Mouse (Mus musculus): ENCODE results near the gene Lonp1. TPM values are rescaled to one million over a fixed set of nuclear protein-coding genes. Genes with fewer than 3 reads are reported as not detected.

The Lonp1 gene
- polyA plus RNA-seq, 1 experiment from 2014 or later: 60.7 TPM

DNA sequence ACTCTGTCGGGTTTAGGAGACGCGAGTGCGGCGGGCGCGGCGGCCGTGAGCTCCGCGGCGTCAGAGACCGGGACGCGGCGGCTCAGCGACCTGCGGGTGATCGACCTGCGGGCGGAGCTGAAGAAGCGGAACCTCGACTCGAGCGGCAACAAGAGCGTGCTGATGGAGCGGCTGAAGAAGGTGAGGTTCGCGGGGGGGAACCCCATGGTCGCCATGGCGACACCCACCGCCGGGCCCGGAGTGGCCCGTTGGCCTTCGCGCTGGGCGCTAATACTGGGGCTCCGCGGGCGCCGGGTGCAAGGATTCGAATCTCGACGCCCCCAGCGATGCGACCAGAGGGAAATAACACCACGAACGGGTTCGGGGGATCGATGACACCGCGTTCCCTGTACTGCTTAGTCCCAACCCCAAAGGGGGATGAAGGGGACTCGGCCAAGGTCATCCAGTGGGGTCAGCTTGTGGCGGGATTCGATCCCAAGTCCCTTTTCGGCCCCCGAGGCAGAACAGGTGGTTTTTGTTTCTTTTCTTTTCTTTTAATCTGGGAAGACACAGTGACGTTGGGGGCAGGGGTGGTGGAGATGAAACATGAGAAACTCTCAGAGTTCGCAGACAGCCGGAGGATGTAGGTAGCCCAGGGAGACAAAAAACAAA, 41.4 kb downstream of the Lonp1 start:
- ATAC-seq (replicated peaks; ENCODE audit: extremely low read depth, insufficient read depth, low FRiP score): no peak
- under 1% methylated on average over 61 of the region's 61 CpGs for WGBS
- peak overlapping the region; percentile 97 for H3K9ac ChIP-seq (ENCODE audit: low read length)
- H3K4me1 ChIP-seq (ENCODE audit: control insufficient read depth, insufficient read depth, low read length): peaks cover 41% of the 10 kb centered on the region
- no peaks in the 10 kb centered on the region for H3K27me3 ChIP-seq (ENCODE audit: control insufficient read depth, insufficient read depth, low read length)
- no peaks in the 10 kb centered on the region for H3K9me3 ChIP-seq (replicated peaks; ENCODE audit: control insufficient read depth, low read length)
- peaks cover 49% of the 10 kb centered on the region for H3K36me3 ChIP-seq (ENCODE audit: control insufficient read depth, insufficient read depth)
- H3K27ac ChIP-seq (ENCODE audit: low read length): peak overlapping the region; percentile 97
- peak overlapping the region; percentile 95 for H3K4me3 ChIP-seq (ENCODE audit: low read length)
- H3K4me2 ChIP-seq (ENCODE audit: low read depth, low read length): peak overlapping the region; percentile 91

DNA sequence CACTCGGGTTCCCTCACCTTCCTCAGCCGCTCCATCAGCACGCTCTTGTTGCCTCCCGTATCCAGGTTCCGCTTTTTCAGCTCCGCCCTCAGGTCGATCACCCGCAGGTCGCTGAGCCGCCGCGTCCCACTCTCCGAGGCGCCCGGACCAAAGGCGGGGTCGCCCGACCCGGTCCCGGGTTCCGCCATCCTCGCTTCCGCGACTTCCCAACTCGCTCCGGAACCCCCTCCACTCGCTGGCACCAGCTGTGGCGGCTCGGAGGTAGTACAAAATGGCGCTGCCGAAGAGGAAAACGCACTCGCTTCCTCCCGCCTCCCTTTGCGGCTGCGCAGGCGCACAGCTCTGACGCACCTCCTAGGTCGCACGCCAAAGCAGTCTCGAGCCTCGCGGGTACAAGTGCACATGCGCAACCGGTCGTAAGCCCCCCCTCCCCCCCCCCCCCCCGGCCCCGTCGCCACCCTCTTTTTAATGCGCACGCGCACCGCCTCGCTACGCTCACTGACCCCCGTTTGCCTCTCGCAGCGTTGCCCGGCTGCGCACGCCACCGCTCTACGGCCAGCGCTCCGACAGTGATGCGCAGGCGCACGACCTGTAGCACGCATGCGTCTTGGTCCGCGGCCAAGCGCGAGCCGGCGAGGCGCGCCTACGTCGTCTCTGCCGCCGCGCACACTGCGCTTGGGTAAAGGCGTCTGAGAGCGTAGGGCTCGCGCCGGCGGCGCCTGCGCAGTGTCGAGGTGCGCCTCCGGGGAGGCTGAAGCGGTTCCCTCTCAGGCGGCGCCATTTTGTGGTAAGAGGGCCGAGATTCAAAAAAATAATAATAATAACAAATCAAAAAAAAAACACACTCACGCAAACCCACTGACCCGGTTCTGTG, 42.2 kb downstream of the Lonp1 start, which contains the start of the genes Safb2 and Safb:
Gene Safb2 (minus strand): TSS at position 329 of the 874 bp plus-strand sequence.
Gene Safb (plus strand): TSS at position 569 of the 874 bp plus-strand sequence.
- H3K36me3 ChIP-seq (ENCODE audit: control insufficient read depth, insufficient read depth): peaks cover 49% of the 10 kb centered on the region
- under 1% methylated on average over 92 of the region's 101 CpGs for WGBS
- H3K4me1 ChIP-seq (ENCODE audit: control insufficient read depth, insufficient read depth, low read length): peaks cover 41% of the 10 kb centered on the region

DNA sequence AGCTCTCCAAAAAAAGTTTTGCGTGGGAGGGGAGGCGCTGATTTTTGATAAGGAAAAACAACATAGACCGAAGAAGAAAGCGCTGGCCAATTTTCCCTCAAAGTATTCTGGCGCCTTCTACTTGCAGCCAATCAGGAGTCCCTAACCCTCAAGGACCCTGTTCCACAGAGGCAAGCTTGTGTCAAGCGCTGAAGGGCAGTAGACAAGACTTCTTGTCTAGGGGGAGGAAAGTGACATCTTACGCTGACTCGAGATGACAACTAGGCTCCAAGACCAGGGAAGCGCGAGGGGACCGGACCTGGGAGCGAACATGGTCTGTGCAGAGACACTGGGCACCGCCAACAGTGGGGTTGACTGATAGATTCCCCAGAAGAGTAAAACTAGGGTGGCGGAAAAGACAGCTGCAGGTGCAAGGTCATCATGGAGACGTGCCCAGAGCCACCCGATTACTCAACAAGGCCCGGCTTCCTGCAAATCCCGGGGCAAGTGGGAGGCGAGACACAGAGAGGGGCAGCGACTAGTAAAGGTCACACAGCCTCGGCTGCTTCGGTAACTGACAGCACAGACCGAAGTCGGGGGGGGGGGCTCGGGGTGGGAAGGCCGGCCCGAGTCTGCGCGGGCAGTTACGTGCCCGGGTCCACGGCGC, 43.0 kb downstream of the Lonp1 start:
- WGBS: under 1% methylated on average over 30 of the region's 33 CpGs

More for the DNA sequence above, 42.2 kb downstream of the Lonp1 start, which contains the start of the genes Safb2 and Safb:
- peak within 1 kb of the TSS; percentile 95 for H3K4me3 ChIP-seq (ENCODE audit: low read length)
- no peaks in the 10 kb centered on the region for H3K27me3 ChIP-seq (ENCODE audit: control insufficient read depth, insufficient read depth, low read length)
- peak within 1 kb of the TSS; percentile 98 for H3K27ac ChIP-seq (ENCODE audit: low read length)
- no peaks in the 10 kb centered on the region for H3K9me3 ChIP-seq (replicated peaks; ENCODE audit: control insufficient read depth, low read length)
- peak within 1 kb of the TSS; percentile 95 for H3K4me2 ChIP-seq (ENCODE audit: low read depth, low read length)
- H3K9ac ChIP-seq (ENCODE audit: low read length): peak within 1 kb of the TSS; percentile 98
- ATAC-seq (replicated peaks; ENCODE audit: extremely low read depth, insufficient read depth, low FRiP score): peak; percentile 94

DNA sequence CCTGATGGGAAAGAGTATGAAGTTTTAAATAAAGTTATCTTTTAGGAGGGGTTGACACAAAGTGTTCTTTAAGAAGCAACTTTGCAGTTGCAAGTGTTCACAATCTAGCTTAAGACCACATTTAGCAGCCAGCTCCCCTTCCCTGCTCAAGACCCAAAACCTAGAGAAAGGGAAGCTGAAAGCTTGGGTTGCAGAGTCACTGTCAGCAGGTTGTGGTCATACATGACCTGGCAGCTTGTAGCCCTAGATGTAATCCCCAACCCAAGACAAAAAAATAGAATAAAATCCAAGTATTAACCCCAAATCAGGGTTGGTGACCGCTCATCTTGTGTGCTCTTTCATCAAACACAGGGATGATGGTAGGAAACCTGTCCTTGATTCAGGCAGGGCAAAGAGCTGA, 43.6 kb downstream of the Lonp1 start:
- H3K27me3 ChIP-seq (ENCODE audit: control insufficient read depth, insufficient read depth, low read length): no peaks in the 10 kb centered on the region
- peak overlapping the region; percentile 95 for H3K4me2 ChIP-seq (ENCODE audit: low read depth, low read length)
- peak overlapping the region; percentile 98; the same call in 1 of the 2 replicates for H3K27ac ChIP-seq (ENCODE audit: low read length)
- peak overlapping the region; percentile 98 for H3K9ac ChIP-seq (ENCODE audit: low read length)
- 61% methylated on average over 1 of the region's 1 CpGs for WGBS
- H3K4me3 ChIP-seq (ENCODE audit: low read length): peak overlapping the region; percentile 95
- no peak for ATAC-seq (replicated peaks; ENCODE audit: extremely low read depth, insufficient read depth, low FRiP score)
- H3K9me3 ChIP-seq (replicated peaks; ENCODE audit: control insufficient read depth, low read length): no peaks in the 10 kb centered on the region
- H3K4me1 ChIP-seq (ENCODE audit: control insufficient read depth, insufficient read depth, low read length): peaks cover 40% of the 10 kb centered on the region
- H3K36me3 ChIP-seq (ENCODE audit: control insufficient read depth, insufficient read depth): peaks cover 48% of the 10 kb centered on the region

More for the DNA sequence above, 43.0 kb downstream of the Lonp1 start:
- peaks cover 41% of the 10 kb centered on the region for H3K4me1 ChIP-seq (ENCODE audit: control insufficient read depth, insufficient read depth, low read length)
- peak overlapping the region; percentile 95 for H3K4me3 ChIP-seq (ENCODE audit: low read length)
- H3K27ac ChIP-seq (ENCODE audit: low read length): peak overlapping the region; percentile 98
- H3K9ac ChIP-seq (ENCODE audit: low read length): peak overlapping the region; percentile 98
- no peaks in the 10 kb centered on the region for H3K9me3 ChIP-seq (replicated peaks; ENCODE audit: control insufficient read depth, low read length)
- peak overlapping the region; percentile 95 for H3K4me2 ChIP-seq (ENCODE audit: low read depth, low read length)
- H3K36me3 ChIP-seq (ENCODE audit: control insufficient read depth, insufficient read depth): peaks cover 47% of the 10 kb centered on the region
- ATAC-seq (replicated peaks; ENCODE audit: extremely low read depth, insufficient read depth, low FRiP score): peak; percentile 2; the same call in 1 of the 2 replicates
- H3K27me3 ChIP-seq (ENCODE audit: control insufficient read depth, insufficient read depth, low read length): no peaks in the 10 kb centered on the region

DNA sequence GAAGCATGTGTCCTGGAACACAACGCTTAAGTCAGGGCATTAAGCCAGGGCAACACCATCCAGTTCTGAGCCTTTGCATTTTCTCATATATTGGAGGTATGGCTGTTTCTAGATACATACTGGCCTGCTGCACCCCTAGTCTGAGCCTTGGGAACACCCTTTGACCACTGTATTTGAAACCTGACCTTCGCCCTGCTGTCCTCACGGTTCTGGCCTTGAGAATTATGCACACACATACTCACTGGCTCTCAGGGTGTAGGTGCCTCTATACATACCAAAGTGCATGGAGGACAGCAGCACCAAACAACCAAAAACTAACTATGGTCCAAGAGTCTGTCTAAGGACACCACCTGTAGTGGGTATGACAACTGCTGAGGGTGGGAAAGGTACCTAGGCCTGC, 53.7 kb downstream of the Lonp1 start:
- Histone ChIP-seq H3K4me3 (ENCODE audit: low read length) (no peak overlapping the region), H3K4me1 (ENCODE audit: control insufficient read depth, insufficient read depth, low read length) (0 out of 2 replicates have a peak, but pooled peaks cover 4% of the 10 kb centered on the region), H3K9ac (ENCODE audit: low read length) (no peak overlapping the region), H3K4me2 (ENCODE audit: low read depth, low read length) (no peak overlapping the region), H3K36me3 (ENCODE audit: control insufficient read depth, insufficient read depth) (peaks cover 80% of the 10 kb centered on the region), H3K9me3 (replicated peaks; ENCODE audit: control insufficient read depth, low read length) (no peaks in the 10 kb centered on the region), H3K27ac (ENCODE audit: low read length) (no peak overlapping the region), H3K27me3 (ENCODE audit: control insufficient read depth, insufficient read depth, low read length) (no peaks in the 10 kb centered on the region)
- ATAC-seq (replicated peaks; ENCODE audit: extremely low read depth, insufficient read depth, low FRiP score): no peak
- 89% methylated on average over 3 of the region's 3 CpGs for WGBS

DNA sequence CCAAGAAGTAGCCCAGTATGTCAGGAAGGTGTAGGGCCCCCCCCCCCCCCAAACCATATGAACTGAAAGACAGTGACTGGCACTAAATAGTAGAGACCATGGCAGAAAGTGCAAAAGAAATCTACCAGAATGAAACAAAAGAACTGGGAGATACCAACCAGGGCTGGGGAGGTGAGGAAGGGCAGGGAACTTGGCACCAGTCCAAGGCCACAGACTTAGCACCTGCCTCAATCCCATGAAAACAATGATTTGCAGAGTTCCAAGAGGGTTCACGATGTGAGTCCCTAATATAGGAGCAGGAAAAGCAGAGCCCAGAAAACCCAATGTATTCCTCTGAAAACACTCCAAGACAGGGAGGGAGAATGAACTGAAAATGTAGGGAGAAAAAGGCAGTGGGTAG, 54.5 kb downstream of the Lonp1 start:
- Histone ChIP-seq H3K9me3 (replicated peaks; ENCODE audit: control insufficient read depth, low read length) (no peaks in the 10 kb centered on the region), H3K36me3 (ENCODE audit: control insufficient read depth, insufficient read depth) (peaks cover 77% of the 10 kb centered on the region), H3K4me3 (ENCODE audit: low read length) (no peak overlapping the region), H3K27me3 (ENCODE audit: control insufficient read depth, insufficient read depth, low read length) (no peaks in the 10 kb centered on the region), H3K4me1 (ENCODE audit: control insufficient read depth, insufficient read depth, low read length) (0 out of 2 replicates have a peak, but pooled peaks cover 4% of the 10 kb centered on the region), H3K9ac (ENCODE audit: low read length) (no peak overlapping the region), H3K27ac (ENCODE audit: low read length) (no peak overlapping the region), H3K4me2 (ENCODE audit: low read depth, low read length) (no peak overlapping the region)
- 34% methylated on average over 1 of the region's 1 CpGs for WGBS
- no peak for ATAC-seq (replicated peaks; ENCODE audit: extremely low read depth, insufficient read depth, low FRiP score)

DNA sequence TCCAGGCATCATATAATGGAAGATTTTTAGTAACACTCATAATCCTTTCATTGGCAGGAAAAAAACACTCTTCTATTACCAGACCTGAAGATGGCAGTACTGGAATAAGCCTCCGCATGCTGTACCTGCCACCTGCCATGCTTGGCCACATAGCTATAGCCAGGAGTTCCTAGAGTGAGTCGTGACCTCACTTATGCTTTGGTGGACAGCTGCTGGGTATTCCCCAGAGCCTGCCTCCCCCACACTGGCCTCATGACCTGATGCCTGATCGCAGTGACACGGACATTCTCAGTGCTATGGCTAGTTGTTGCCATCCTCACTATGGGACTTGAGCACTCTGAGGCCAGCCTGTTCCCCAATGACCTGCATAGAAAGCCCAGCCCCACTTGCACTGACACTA, 56.4 kb downstream of the Lonp1 start:
- WGBS: 85% methylated on average over 4 of the region's 4 CpGs
- Histone ChIP-seq H3K27me3 (ENCODE audit: control insufficient read depth, insufficient read depth, low read length) (no peaks in the 10 kb centered on the region), H3K9ac (ENCODE audit: low read length) (no peak overlapping the region), H3K27ac (ENCODE audit: low read length) (no peak overlapping the region), H3K4me2 (ENCODE audit: low read depth, low read length) (no peak overlapping the region), H3K9me3 (replicated peaks; ENCODE audit: control insufficient read depth, low read length) (no peaks in the 10 kb centered on the region), H3K4me1 (ENCODE audit: control insufficient read depth, insufficient read depth, low read length) (0 out of 2 replicates have a peak, but pooled peaks cover 4% of the 10 kb centered on the region), H3K4me3 (ENCODE audit: low read length) (no peak overlapping the region), H3K36me3 (ENCODE audit: control insufficient read depth, insufficient read depth) (peaks cover 82% of the 10 kb centered on the region)
- ATAC-seq (replicated peaks; ENCODE audit: extremely low read depth, insufficient read depth, low FRiP score): no peak

DNA sequence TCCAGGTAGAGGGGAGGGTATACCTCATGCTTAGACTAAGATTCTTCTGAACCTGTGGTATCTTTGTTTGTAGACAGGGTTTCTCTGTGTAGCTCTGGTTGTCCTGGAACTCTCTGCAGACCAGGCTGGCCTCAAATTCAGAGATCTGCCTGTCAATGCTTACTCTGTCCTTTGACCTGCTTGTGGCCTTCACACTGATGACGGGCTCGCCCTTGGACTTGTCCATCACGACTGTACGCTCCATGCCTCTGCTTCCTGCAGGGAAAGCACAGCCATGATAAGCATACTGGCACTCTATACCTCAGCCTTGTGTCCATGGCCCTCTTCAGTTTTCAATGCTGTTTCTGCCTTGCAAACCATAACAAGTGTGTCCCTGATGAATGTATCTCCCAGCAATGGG, 59.3 kb downstream of the Lonp1 start:
- H3K4me3 ChIP-seq (ENCODE audit: low read length): no peak overlapping the region
- H3K4me2 ChIP-seq (ENCODE audit: low read depth, low read length): no peak overlapping the region
- H3K27me3 ChIP-seq (ENCODE audit: control insufficient read depth, insufficient read depth, low read length): no peaks in the 10 kb centered on the region
- H3K9me3 ChIP-seq (replicated peaks; ENCODE audit: control insufficient read depth, low read length): no peaks in the 10 kb centered on the region
- WGBS: 92% methylated on average over 4 of the region's 4 CpGs
- no peak overlapping the region for H3K27ac ChIP-seq (ENCODE audit: low read length)
- no peak overlapping the region for H3K9ac ChIP-seq (ENCODE audit: low read length)
- ATAC-seq (replicated peaks; ENCODE audit: extremely low read depth, insufficient read depth, low FRiP score): no peak
- 0 out of 2 replicates have a peak, but pooled peaks cover 1% of the 10 kb centered on the region for H3K4me1 ChIP-seq (ENCODE audit: control insufficient read depth, insufficient read depth, low read length)
- peaks cover 87% of the 10 kb centered on the region for H3K36me3 ChIP-seq (ENCODE audit: control insufficient read depth, insufficient read depth)
